Comparison of ENCODE assay signal across 12 mouse cellular contexts in the genomic region with DNA sequence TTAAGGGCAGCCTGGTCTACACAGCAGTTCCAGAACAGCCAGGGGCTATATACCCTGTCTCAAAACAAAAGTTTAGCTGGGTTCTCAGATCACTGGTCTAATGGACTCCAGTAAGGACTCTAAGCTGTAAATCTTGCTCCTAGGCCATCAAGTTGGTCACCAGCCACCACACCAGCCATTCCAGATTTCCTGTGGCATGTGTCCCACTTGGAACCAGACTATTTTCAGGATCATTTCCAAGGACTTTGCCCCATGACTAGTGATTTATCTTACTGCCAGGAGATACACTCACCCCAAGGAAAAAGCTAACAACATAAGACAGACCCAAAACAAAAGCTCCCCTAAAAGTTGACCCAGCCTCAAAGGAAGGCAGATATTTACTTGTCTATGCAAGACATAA. TPM values are rescaled to one million over a fixed set of nuclear protein-coding genes. Genes with fewer than 3 reads are reported as not detected.
DNase-seq lines count a peak whose midpoint lies in the region; ATAC-seq and TF ChIP-seq lines count a peak whose summit lies in the region.
"Had no signal": no experiment of that assay in that cellular context is flagged by ENCODE, and none has a peak within 500 bp of the region (broad histone marks: within the 10 kb centered on the region; RNA-seq: fewer than 3 reads in every experiment).

No protein-coding gene starts in this region.

- H3K27ac ChIP-seq in liver, embryonic 14.5 days = no peak overlapping the region
- H3K27ac ChIP-seq in hindbrain, embryonic 12.5 days = no peak overlapping the region
- H3K27ac ChIP-seq: embryonic facial prominence, embryonic 13.5 days had no signal

- peaks cover 32% of the 10 kb centered on the region in 2 experiments for H3K4me1 ChIP-seq in liver, embryonic 14.5 days (replicated peaks; ENCODE audit: control insufficient read depth in 2 of 2, insufficient read depth in 2 of 2, low read length in 1 of 2)
- H3K4me1 ChIP-seq in hindbrain, embryonic 12.5 days = peaks cover 9% of the 10 kb centered on the region

- no peaks in the 10 kb centered on the region for H3K9me3 ChIP-seq in liver, embryonic 14.5 days (ENCODE audit: control insufficient read depth, low read length)
- H3K9me3 ChIP-seq in hindbrain, embryonic 12.5 days (replicated peaks) = no peaks in the 10 kb centered on the region
- H3K9me3 ChIP-seq: embryonic facial prominence, embryonic 13.5 days; stomach, embryonic 15.5 days had no signal

- ATAC-seq in liver, embryonic 14.5 days (ENCODE audit: insufficient read depth) = no peak
- ATAC-seq in frontal cortex, adult (ENCODE audit: low TSS enrichment) = no peak
- ATAC-seq in hindbrain, embryonic 12.5 days (ENCODE audit: low FRiP score) = no peak
- ATAC-seq: hindbrain, embryonic 16.5 days had no signal

- no peaks in the 10 kb centered on the region for H3K27me3 ChIP-seq in liver, embryonic 14.5 days (ENCODE audit: control insufficient read depth, insufficient read depth, low read length)
- H3K27me3 ChIP-seq in hindbrain, embryonic 12.5 days = no peaks in the 10 kb centered on the region
- H3K27me3 ChIP-seq: embryonic facial prominence, embryonic 13.5 days; stomach, embryonic 15.5 days had no signal

- TF ChIP-seq EP300 in liver, embryonic 14.5 days (IDR thresholded peaks at IDR 0.05; ENCODE audit: low read depth) = no peak

- H3K9ac ChIP-seq in liver, embryonic 14.5 days (replicated peaks) = no peak overlapping the region
- no peak overlapping the region for H3K9ac ChIP-seq in hindbrain, embryonic 12.5 days
- H3K9ac ChIP-seq: stomach, embryonic 15.5 days had no signal

- H3K4me2 ChIP-seq in liver, embryonic 14.5 days (ENCODE audit: low read depth) = peak overlapping the region; percentile 87; the same call in 1 of the 2 replicates
- no peak overlapping the region for H3K4me2 ChIP-seq in hindbrain, embryonic 12.5 days (replicated peaks)

- H3K4me3 ChIP-seq in liver, embryonic 14.5 days (ENCODE audit: insufficient read depth in 1 of 2, low read depth in 2 of 2, low read length in 2 of 2) = no peak overlapping the region
- no peak overlapping the region for H3K4me3 ChIP-seq in hindbrain, embryonic 12.5 days
- H3K4me3 ChIP-seq: stomach, embryonic 15.5 days had no signal

- peak; percentile 70 for DNase-seq in kidney, adult 11 months
- DNase-seq in kidney, postnatal 10 days = no peak
- peak; percentile 32 for DNase-seq in brain, adult 2 months (ENCODE audit: low read depth, low spot score)
- peak; percentile 22 to 51 for DNase-seq in heart, adult 9 months (ENCODE audit: low spot score in 2 of 2)
- no peak for DNase-seq in liver, embryonic 14.5 days (ENCODE audit: low read depth in 3 of 3, low spot score in 3 of 3)
- DNase-seq in lung, postnatal 36 days = no peak
- DNase-seq: lung, adult 18-20 months had no signal

- peaks cover 16% of the 10 kb centered on the region for H3K36me3 ChIP-seq in liver, embryonic 14.5 days (replicated peaks; ENCODE audit: control insufficient read depth, insufficient read depth, low read depth)
- H3K36me3 ChIP-seq in hindbrain, embryonic 12.5 days = peaks cover 15% of the 10 kb centered on the region; the same call in 1 of the 2 replicates

- no peak for TF ChIP-seq CTCF in liver, embryonic 14.5 days (IDR thresholded peaks at IDR 0.05; ENCODE audit: low read depth)

RNA-seq across cellular contexts. Expression of a gene that starts 2.1 kb away (rescaled TPM):
- polyA plus RNA-seq in liver, embryonic 14.5 days (2012; rRNA removed) = 3.9 and 7.1 TPM in 2 replicates
- polyA plus RNA-seq in liver, embryonic 14.5 days (2014; fragmentation: Nextera tagmentation; extraction: Ambion mirVana) = 4.8 and 5.3 TPM in 2 replicates
- polyA plus RNA-seq in hindbrain, embryonic 12.5 days (2016; fragmentation: Nextera tagmentation; extraction: Ambion mirVana) = 6.7 and 7.2 TPM in 2 replicates

RNA-seq across cellular contexts. Expression of a gene that starts 54.0 kb away (rescaled TPM):
- polyA plus RNA-seq in liver, embryonic 14.5 days (2012; rRNA removed) = 3.2 and 4.5 TPM in 2 replicates
- 4.2 and 4.7 TPM in 2 replicates for polyA plus RNA-seq in liver, embryonic 14.5 days (2014; fragmentation: Nextera tagmentation; extraction: Ambion mirVana)
- 2.6 and 3.4 TPM in 2 replicates for polyA plus RNA-seq in hindbrain, embryonic 12.5 days (2016; fragmentation: Nextera tagmentation; extraction: Ambion mirVana)

Comparison
In these comparisons a context has a peak if more than half of its experiments do, and no peak if none do; other contexts are left out.
1. DNase-seq: peak in kidney, adult 11 months (single experiment), brain, adult 2 months (single experiment) and heart, adult 9 months (2 of 2); none in kidney, postnatal 10 days (single experiment), liver, embryonic 14.5 days (0 of 3) and lung, postnatal 36 days (single experiment).